Mouse (Mus musculus): ENCODE results near the gene Rpl27a. TPM values are rescaled to one million over a fixed set of nuclear protein-coding genes. Genes with fewer than 3 reads are reported as not detected.

Gene Rpl27a
- polyA plus RNA-seq, 1 experiment: 238 TPM

DNA sequence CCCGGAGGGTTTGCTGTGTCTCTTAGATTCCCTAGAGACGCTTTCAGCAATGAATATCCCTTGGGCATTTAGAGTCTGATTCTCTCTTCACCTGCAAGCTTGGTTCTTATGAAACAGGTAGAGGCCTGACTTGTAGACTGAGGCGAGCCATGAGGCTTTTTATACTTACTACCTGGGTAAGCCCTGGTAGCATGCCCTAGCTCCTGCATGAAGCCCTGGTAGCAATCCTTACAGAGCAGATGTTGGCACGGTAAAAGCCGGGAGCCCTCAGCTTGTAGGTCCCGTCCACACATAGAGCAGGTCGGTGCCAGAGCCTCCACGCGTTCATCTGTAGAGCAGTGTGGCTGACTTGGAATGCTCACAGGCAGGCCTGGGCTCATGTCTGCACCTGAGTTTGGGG is 11.4 kb upstream of the Rpl27a start:
- H3K27ac ChIP-seq (ENCODE audit: insufficient read depth, low read depth, low read length): no peak overlapping the region
- H3K4me3 ChIP-seq (ENCODE audit: insufficient read depth, low read length): no peak overlapping the region
- TF ChIP-seq POLR2A (IDR thresholded peaks at IDR 0.05; ENCODE audit: borderline replicate concordance, low read depth, low read length): no peak
- TF ChIP-seq CTCF (IDR thresholded peaks at IDR 0.05; ENCODE audit: low read depth, low read length): no peak
- H3K4me1 ChIP-seq (ENCODE audit: control insufficient read depth, insufficient read depth, low read length): no peaks in the 10 kb centered on the region

DNA sequence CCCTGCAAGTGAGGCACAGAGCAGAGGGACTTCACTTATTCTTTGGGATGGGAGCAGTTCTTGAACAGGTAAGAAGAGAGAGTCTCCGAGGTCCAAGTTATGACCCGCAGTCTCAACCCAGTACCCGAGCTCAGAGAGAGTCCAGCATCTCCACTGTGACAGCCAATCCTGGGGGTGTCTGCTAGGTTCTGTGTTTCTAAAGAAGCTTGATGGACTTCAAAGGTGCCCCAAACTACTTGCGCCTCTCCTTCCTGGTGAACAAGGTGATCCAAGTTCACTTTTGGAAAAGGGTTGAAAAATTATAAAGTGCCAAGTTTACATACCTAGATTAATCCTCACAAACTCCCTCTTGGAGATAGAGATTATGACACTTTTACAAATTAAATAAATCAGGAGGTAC is 10.9 kb upstream of the Rpl27a start, which contains the start of gene Trim66:
Gene Trim66 (minus strand): TSS at position 101 of the 400 bp plus-strand sequence.
- Histone ChIP-seq H3K4me3 (ENCODE audit: insufficient read depth, low read length) (no peak within 1 kb of the TSS), H3K4me1 (ENCODE audit: control insufficient read depth, insufficient read depth, low read length) (no peaks in the 10 kb centered on the region), H3K27ac (ENCODE audit: insufficient read depth, low read depth, low read length) (no peak within 1 kb of the TSS)
- TF ChIP-seq CTCF (IDR thresholded peaks at IDR 0.05; ENCODE audit: low read depth, low read length): no peak

DNA sequence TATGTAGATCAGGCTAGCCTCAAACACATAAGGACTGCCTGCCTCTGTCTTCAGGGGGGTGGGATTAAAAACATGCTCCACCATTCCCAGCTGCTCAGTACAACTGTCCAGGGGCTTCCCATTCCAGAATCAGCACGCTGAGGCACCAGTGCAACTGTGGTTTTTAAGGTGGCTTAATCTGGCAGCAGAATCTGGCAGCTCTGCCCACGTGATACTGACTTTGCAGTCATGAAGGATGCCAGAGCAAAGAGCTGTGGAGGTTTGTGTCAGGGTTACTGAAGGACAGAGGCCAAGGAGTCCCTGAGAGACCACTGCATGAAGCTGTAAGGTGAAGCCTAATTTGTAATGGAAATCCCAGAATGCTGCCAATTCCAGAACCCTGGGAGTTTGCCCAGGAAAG is 8.1 kb upstream of the Rpl27a start:
- TF ChIP-seq POLR2A (IDR thresholded peaks at IDR 0.05; ENCODE audit: borderline replicate concordance, low read depth, low read length) (no peak), CTCF (IDR thresholded peaks at IDR 0.05; ENCODE audit: low read depth, low read length) (no peak)
- Histone ChIP-seq H3K27ac (ENCODE audit: insufficient read depth, low read depth, low read length) (no peak overlapping the region), H3K4me1 (ENCODE audit: control insufficient read depth, insufficient read depth, low read length) (no peaks in the 10 kb centered on the region), H3K4me3 (ENCODE audit: insufficient read depth, low read length) (no peak overlapping the region)

DNA sequence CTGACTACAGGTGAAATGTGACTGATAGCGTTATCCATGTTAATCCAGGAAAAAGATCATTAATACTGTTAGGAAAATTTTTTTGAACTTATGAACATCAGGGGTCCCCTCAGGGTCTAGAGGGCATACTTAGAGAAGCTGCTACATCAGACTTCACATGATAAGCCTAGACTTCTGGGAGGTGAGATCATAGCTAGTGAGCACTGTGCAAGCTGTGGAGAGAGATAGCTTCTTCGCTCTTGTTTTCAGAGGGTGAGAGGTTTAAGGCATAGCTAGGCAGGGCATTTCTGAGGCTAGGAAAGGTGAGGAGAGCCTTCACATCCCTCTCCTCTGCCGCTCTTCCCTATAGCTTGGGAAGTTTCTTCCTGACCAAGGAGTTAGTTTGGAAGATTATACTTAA is 7.1 kb upstream of the Rpl27a start:
- no peak overlapping the region for H3K4me3 ChIP-seq (ENCODE audit: insufficient read depth, low read length)

DNA sequence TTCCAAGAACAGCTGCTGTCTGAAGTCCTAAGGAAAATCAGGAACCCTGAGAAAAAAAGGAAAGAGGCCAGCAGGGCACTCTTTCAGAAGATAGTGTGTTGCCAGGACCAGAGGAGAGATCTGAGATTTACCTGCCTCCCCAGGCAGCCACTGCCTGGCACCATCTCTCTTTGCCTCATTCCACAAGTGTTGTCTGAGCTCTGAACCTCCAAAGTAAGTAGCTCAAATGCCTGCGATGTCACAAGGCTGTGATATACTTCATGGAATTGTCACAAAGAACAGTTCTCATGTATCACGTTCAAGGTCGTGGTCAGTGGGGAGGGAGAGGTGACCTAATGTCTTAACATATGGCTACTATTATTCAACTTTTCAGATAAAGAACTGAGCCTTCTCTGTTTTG is 2.4 kb upstream of the Rpl27a start:
- H3K27ac ChIP-seq (ENCODE audit: insufficient read depth, low read depth, low read length): no peak overlapping the region
- H3K4me3 ChIP-seq (ENCODE audit: insufficient read depth, low read length): no peak overlapping the region
- TF ChIP-seq CTCF (IDR thresholded peaks at IDR 0.05; ENCODE audit: low read depth, low read length) (no peak), POLR2A (IDR thresholded peaks at IDR 0.05; ENCODE audit: borderline replicate concordance, low read depth, low read length) (no peak)
- H3K4me1 ChIP-seq (ENCODE audit: control insufficient read depth, insufficient read depth, low read length): peaks cover 21% of the 10 kb centered on the region

More for the DNA sequence above, 7.1 kb upstream of the Rpl27a start:
- Histone ChIP-seq H3K27ac (ENCODE audit: insufficient read depth, low read depth, low read length) (no peak overlapping the region), H3K4me1 (ENCODE audit: control insufficient read depth, insufficient read depth, low read length) (peaks cover 7% of the 10 kb centered on the region)
- no peak for TF ChIP-seq POLR2A (IDR thresholded peaks at IDR 0.05; ENCODE audit: borderline replicate concordance, low read depth, low read length)
- TF ChIP-seq CTCF (IDR thresholded peaks at IDR 0.05; ENCODE audit: low read depth, low read length): no peak

DNA sequence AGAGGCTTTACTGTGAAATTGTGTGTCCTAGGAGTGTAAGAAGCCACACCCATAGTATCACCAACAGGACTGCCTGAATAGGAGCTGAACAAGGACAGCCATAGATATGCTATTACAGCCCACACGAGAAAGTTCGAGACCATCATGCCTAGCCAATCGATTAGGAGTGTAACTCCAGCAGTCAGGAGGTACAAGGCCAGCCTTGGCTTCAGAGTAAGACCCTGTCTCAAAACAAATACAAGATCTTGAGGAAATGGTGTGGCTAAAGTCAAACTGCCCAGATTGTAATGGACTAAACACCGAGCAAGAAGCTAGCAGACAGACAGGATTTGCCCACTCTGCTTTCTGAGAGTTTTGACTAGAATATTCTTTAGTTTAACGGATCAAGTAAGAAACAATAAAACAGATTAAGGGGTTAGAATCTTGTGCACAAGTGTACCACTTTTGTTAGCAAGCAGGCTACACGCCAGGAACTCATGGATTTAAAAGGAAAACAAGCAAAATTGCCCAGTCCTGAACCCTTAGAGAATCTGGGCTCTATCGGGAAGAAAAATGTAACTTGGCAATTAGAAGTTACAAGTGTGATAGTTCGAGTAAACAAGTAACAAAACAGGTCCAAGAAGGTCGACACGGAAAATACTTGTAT is 788 bp upstream of the Rpl27a start:
- no peak for TF ChIP-seq POLR2A (IDR thresholded peaks at IDR 0.05; ENCODE audit: borderline replicate concordance, low read depth, low read length)
- TF ChIP-seq CTCF (IDR thresholded peaks at IDR 0.05; ENCODE audit: low read depth, low read length): no peak
- Histone ChIP-seq H3K27ac (ENCODE audit: insufficient read depth, low read depth, low read length) (peak overlapping the region; percentile 89), H3K4me3 (ENCODE audit: insufficient read depth, low read length) (peak overlapping the region; percentile 68), H3K4me1 (ENCODE audit: control insufficient read depth, insufficient read depth, low read length) (peaks cover 31% of the 10 kb centered on the region)

DNA sequence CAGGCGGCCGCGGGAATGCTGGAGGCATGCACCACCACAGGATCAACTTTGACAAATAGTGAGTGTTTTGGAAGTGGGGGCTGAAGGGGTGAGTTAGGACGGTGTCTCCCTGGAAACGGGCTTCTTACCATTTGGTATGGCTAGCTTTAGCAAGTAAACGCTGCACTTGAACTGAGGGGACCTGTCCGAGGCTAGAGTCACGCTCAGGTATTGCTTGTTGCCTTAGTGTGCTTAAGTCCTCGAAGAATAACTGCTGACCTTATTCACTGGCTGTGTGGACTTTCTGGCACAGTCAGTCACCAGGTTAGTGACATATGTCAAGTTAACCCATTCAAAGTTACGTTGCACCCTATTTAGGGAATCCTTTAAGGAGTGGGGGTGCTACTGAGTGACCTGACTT is 989 bp downstream of the Rpl27a start:
- H3K27ac ChIP-seq (ENCODE audit: insufficient read depth, low read depth, low read length): peak overlapping the region; percentile 77
- TF ChIP-seq POLR2A (IDR thresholded peaks at IDR 0.05; ENCODE audit: borderline replicate concordance, low read depth, low read length): no peak
- TF ChIP-seq CTCF (IDR thresholded peaks at IDR 0.05; ENCODE audit: low read depth, low read length): no peak
- peaks cover 42% of the 10 kb centered on the region for H3K4me1 ChIP-seq (ENCODE audit: control insufficient read depth, insufficient read depth, low read length)
- peak overlapping the region; percentile 86 for H3K4me3 ChIP-seq (ENCODE audit: insufficient read depth, low read length)

DNA sequence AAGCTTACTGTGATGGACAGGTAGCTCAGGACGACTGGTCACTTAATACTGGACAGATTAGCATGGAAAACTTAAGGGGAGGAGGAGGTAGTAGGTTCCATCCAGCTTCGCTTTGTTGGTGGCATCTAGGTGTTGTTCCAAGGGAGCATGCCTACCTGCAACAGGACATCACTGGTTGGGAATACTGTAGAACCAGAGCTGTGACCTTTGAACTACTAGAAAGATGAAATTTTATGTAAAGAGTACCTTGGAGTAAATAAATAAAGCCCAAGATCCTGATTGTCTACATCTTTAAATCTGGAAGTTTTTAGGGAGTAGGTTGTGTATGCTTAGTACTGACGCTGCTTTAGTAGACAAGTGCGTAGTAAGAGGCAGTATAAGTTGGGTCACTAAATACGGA is 3.1 kb downstream of the Rpl27a start:
- TF ChIP-seq POLR2A (IDR thresholded peaks at IDR 0.05; ENCODE audit: borderline replicate concordance, low read depth, low read length) (no peak), CTCF (IDR thresholded peaks at IDR 0.05; ENCODE audit: low read depth, low read length) (no peak)
- no peak overlapping the region for H3K27ac ChIP-seq (ENCODE audit: insufficient read depth, low read depth, low read length)
- peaks cover 35% of the 10 kb centered on the region for H3K4me1 ChIP-seq (ENCODE audit: control insufficient read depth, insufficient read depth, low read length)
- H3K4me3 ChIP-seq (ENCODE audit: insufficient read depth, low read length): no peak overlapping the region

DNA sequence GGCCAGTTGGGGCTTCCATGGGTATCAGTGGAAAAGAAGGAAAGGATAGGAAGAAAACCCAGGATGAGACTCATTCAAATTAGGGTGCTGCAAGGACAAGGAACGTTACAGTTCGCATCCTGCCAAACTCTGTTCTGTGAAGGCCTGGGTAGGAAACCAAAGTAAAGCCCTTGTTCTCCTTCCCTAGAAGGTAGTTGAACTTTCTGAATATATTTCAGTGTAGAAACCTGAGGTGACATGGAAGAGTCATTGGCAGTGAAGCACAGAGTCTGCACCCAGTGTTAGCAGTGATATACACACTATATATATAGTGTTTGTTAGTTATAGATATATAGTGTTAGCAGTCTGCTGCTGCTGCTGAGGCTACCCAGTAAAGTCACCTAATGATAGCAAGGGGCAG is 4.4 kb downstream of the Rpl27a start:
- H3K4me1 ChIP-seq (ENCODE audit: control insufficient read depth, insufficient read depth, low read length): peaks cover 27% of the 10 kb centered on the region
- no peak overlapping the region for H3K4me3 ChIP-seq (ENCODE audit: insufficient read depth, low read length)
- H3K27ac ChIP-seq (ENCODE audit: insufficient read depth, low read depth, low read length): peak overlapping the region; percentile 11; the same call in 1 of the 2 replicates
- TF ChIP-seq POLR2A (IDR thresholded peaks at IDR 0.05; ENCODE audit: borderline replicate concordance, low read depth, low read length) (no peak), CTCF (IDR thresholded peaks at IDR 0.05; ENCODE audit: low read depth, low read length) (no peak)

DNA sequence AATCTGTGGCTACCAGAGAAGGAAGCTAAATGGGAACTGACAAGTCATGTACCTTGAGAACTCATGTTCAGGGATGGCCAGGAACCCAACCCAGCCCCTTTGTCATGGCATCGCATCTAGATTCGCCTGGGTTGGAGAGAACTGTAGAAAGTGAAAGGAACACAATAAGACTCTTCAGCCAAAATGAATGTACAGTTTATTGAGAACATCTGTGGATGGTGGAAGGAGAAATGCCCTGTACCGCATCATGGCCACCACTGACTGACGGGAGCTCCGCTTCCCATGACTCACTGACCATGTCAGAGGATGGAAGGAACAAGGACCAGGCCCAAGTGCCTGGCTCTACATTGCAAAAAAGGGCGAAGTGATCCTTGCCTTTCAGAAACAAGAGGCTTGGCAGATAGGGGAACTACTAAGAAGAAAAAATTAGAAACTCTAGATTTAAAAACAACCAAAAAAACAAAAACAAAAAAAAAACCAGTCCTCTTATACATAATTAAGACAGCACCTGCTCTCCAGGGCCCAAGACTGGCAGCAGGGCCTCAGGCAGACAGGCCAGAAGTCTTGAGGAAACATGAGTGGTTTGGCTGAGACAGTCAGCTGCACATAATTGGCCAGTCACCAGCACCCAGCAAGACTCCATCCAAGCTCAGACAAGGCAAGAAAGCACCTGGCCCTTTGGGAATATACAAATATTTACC is 4.9 kb downstream of the Rpl27a start:
- Histone ChIP-seq H3K4me1 (ENCODE audit: control insufficient read depth, insufficient read depth, low read length) (peaks cover 27% of the 10 kb centered on the region), H3K4me3 (ENCODE audit: insufficient read depth, low read length) (no peak overlapping the region), H3K27ac (ENCODE audit: insufficient read depth, low read depth, low read length) (peak overlapping the region; percentile 22)
- TF ChIP-seq CTCF (IDR thresholded peaks at IDR 0.05; ENCODE audit: low read depth, low read length): no peak
- TF ChIP-seq POLR2A (IDR thresholded peaks at IDR 0.05; ENCODE audit: borderline replicate concordance, low read depth, low read length): no peak
